Mouse (Mus musculus): ENCODE data around the gene Epn1. TPM values are rescaled to one million over a fixed set of nuclear protein-coding genes. Genes with fewer than 3 reads are reported as not detected.

The Epn1 gene
- polyA plus RNA-seq, 1 experiment from 2014 or later = 45.6 TPM

GRCm38 (mm10) chr7:5098769-5099168 is 18.7 kb downstream of the Epn1 start:
- H3K9ac ChIP-seq = no peak overlapping the region
- DNase-seq = no peak
- no peaks in the 10 kb centered on the region for H3K4me1 ChIP-seq (replicated peaks)
- no peak overlapping the region for H3K4me2 ChIP-seq
- H3K9me3 ChIP-seq (replicated peaks) = no peaks in the 10 kb centered on the region
- peaks cover 55% of the 10 kb centered on the region for H3K36me3 ChIP-seq
- ATAC-seq (ENCODE audit: low read depth) = no peak
- H3K27ac ChIP-seq = no peak overlapping the region
- H3K4me3 ChIP-seq (replicated peaks) = no peak overlapping the region
- no peaks in the 10 kb centered on the region for H3K27me3 ChIP-seq
- WGBS (ENCODE audit: insufficient replicate concordance) = 74% methylated on average over 5 of the region's 5 CpGs

GRCm38 (mm10) chr7:5099796-5100195 is 19.8 kb downstream of the Epn1 start:
- no peaks in the 10 kb centered on the region for H3K27me3 ChIP-seq
- DNase-seq (no peak), ATAC-seq (ENCODE audit: low read depth) (no peak)
- no peak overlapping the region for H3K27ac ChIP-seq
- no peaks in the 10 kb centered on the region for H3K9me3 ChIP-seq (replicated peaks)
- H3K4me1 ChIP-seq (replicated peaks) = no peaks in the 10 kb centered on the region
- H3K36me3 ChIP-seq = peaks cover 45% of the 10 kb centered on the region
- WGBS (ENCODE audit: insufficient replicate concordance) = 75% methylated on average over 3 of the region's 3 CpGs
- no peak overlapping the region for H3K4me3 ChIP-seq (replicated peaks)
- H3K9ac ChIP-seq = no peak overlapping the region
- H3K4me2 ChIP-seq = no peak overlapping the region

GRCm38 (mm10) chr7:5101066-5101663 is 21.1 kb downstream of the Epn1 start:
- no peaks in the 10 kb centered on the region for H3K9me3 ChIP-seq (replicated peaks)
- H3K27ac ChIP-seq = no peak overlapping the region
- no peak overlapping the region for H3K9ac ChIP-seq
- peak; percentile 48; the same call in 1 of the 2 replicates for ATAC-seq (ENCODE audit: low read depth)
- peaks cover 31% of the 10 kb centered on the region for H3K36me3 ChIP-seq
- no peak overlapping the region for H3K4me3 ChIP-seq (replicated peaks)
- H3K4me1 ChIP-seq (replicated peaks) = no peaks in the 10 kb centered on the region
- 32% methylated on average over 10 of the region's 10 CpGs for WGBS (ENCODE audit: insufficient replicate concordance)
- no peaks in the 10 kb centered on the region for H3K27me3 ChIP-seq
- DNase-seq = no peak
- H3K4me2 ChIP-seq = no peak overlapping the region

- Histone ChIP-seq H3K9me3 (replicated peaks) (no peaks in the 10 kb centered on the region), H3K4me3 (replicated peaks) (no peak overlapping the region), H3K9ac (no peak overlapping the region), H3K36me3 (peaks cover 17% of the 10 kb centered on the region), H3K4me2 (no peak overlapping the region), H3K27me3 (no peaks in the 10 kb centered on the region), H3K27ac (no peak overlapping the region), H3K4me1 (replicated peaks) (no peaks in the 10 kb centered on the region)
- ATAC-seq (ENCODE audit: low read depth) = no peak
- 66% methylated on average over 2 of the region's 2 CpGs for WGBS (ENCODE audit: insufficient replicate concordance)
- DNase-seq = no peak
Observed at GRCm38 (mm10) chr7:5102564-5102963, 22.5 kb downstream of the Epn1 start.

GRCm38 (mm10) chr7:5108272-5108671 is 28.2 kb downstream of the Epn1 start:
- Histone ChIP-seq H3K4me1 (replicated peaks) (no peaks in the 10 kb centered on the region), H3K36me3 (no peaks in the 10 kb centered on the region), H3K4me3 (replicated peaks) (no peak overlapping the region), H3K9ac (no peak overlapping the region), H3K4me2 (no peak overlapping the region), H3K27ac (no peak overlapping the region), H3K27me3 (no peaks in the 10 kb centered on the region), H3K9me3 (replicated peaks) (no peaks in the 10 kb centered on the region)
- no peak for ATAC-seq (ENCODE audit: low read depth)
- WGBS (ENCODE audit: insufficient replicate concordance) = 47% methylated on average over 4 of the region's 4 CpGs
- DNase-seq = no peak

- no peak overlapping the region for H3K27ac ChIP-seq
- H3K4me1 ChIP-seq (replicated peaks) = no peaks in the 10 kb centered on the region
- no peak for DNase-seq
- H3K27me3 ChIP-seq = no peaks in the 10 kb centered on the region
- H3K36me3 ChIP-seq = no peaks in the 10 kb centered on the region
- ATAC-seq (ENCODE audit: low read depth) = no peak
- H3K9me3 ChIP-seq (replicated peaks) = no peaks in the 10 kb centered on the region
- H3K4me3 ChIP-seq (replicated peaks) = no peak overlapping the region
- 78% methylated on average over 8 of the region's 8 CpGs for WGBS (ENCODE audit: insufficient replicate concordance)
- H3K4me2 ChIP-seq = no peak overlapping the region
- H3K9ac ChIP-seq = no peak overlapping the region
Observed at GRCm38 (mm10) chr7:5109301-5109700, 29.3 kb downstream of the Epn1 start.

- DNase-seq (no peak), ATAC-seq (ENCODE audit: low read depth) (no peak)
- no peaks in the 10 kb centered on the region for H3K36me3 ChIP-seq
- H3K27me3 ChIP-seq = no peaks in the 10 kb centered on the region
- no peak overlapping the region for H3K9ac ChIP-seq
- no peak overlapping the region for H3K4me2 ChIP-seq
- no peak overlapping the region for H3K27ac ChIP-seq
- H3K4me3 ChIP-seq (replicated peaks) = no peak overlapping the region
- 25% methylated on average over 3 of the region's 3 CpGs for WGBS (ENCODE audit: insufficient replicate concordance)
- H3K4me1 ChIP-seq (replicated peaks) = no peaks in the 10 kb centered on the region
- H3K9me3 ChIP-seq (replicated peaks) = no peaks in the 10 kb centered on the region
Observed at GRCm38 (mm10) chr7:5112701-5113100, 32.7 kb downstream of the Epn1 start.

- no peaks in the 10 kb centered on the region for H3K4me1 ChIP-seq (replicated peaks)
- 0 out of 2 replicates have a peak, but pooled peaks cover 5% of the 10 kb centered on the region for H3K27me3 ChIP-seq
- WGBS (ENCODE audit: insufficient replicate concordance) = 69% methylated on average over 3 of the region's 3 CpGs
- H3K36me3 ChIP-seq = no peaks in the 10 kb centered on the region
- no peaks in the 10 kb centered on the region for H3K9me3 ChIP-seq (replicated peaks)
- no peak within 1 kb of the TSS for H3K4me2 ChIP-seq
- DNase-seq = no peak
- ATAC-seq (ENCODE audit: low read depth) = no peak
- no peak within 1 kb of the TSS for H3K4me3 ChIP-seq (replicated peaks)
- no peak within 1 kb of the TSS for H3K9ac ChIP-seq
- H3K27ac ChIP-seq = no peak within 1 kb of the TSS
Observed at GRCm38 (mm10) chr7:5116850-5117249, 36.8 kb downstream of the Epn1 start, which contains the start of gene Rfpl4. TSS of gene Rfpl4 (minus strand) at chr7:5116950.

- Histone ChIP-seq H3K4me3 (replicated peaks) (no peak overlapping the region), H3K27ac (no peak overlapping the region), H3K9ac (no peak overlapping the region), H3K4me2 (peak overlapping the region; percentile 61), H3K27me3 (0 out of 2 replicates have a peak, but pooled peaks cover 5% of the 10 kb centered on the region), H3K36me3 (no peaks in the 10 kb centered on the region), H3K9me3 (replicated peaks) (no peaks in the 10 kb centered on the region), H3K4me1 (replicated peaks) (peaks cover 8% of the 10 kb centered on the region; the same call in 1 of the 2 replicates)
- DNase-seq (no peak), ATAC-seq (ENCODE audit: low read depth) (no peak)
- WGBS (ENCODE audit: insufficient replicate concordance) = 67% methylated on average over 8 of the region's 8 CpGs
Observed at GRCm38 (mm10) chr7:5125078-5125477, 45.0 kb downstream of the Epn1 start.

GRCm38 (mm10) chr7:5125549-5126406 is 45.7 kb downstream of the Epn1 start, which contains the start of gene Rasl2-9:
TSS of gene Rasl2-9 (minus strand) at chr7:5125950.
- 13% methylated on average over 42 of the region's 42 CpGs for WGBS (ENCODE audit: insufficient replicate concordance)
- Histone ChIP-seq H3K4me2 (peak within 1 kb of the TSS; percentile 61), H3K4me3 (replicated peaks) (peak within 1 kb of the TSS; percentile 44), H3K36me3 (no peaks in the 10 kb centered on the region), H3K9ac (peak within 1 kb of the TSS; percentile 46), H3K4me1 (replicated peaks) (peaks cover 8% of the 10 kb centered on the region; the same call in 1 of the 2 replicates), H3K27ac (no peak within 1 kb of the TSS), H3K9me3 (replicated peaks) (no peaks in the 10 kb centered on the region), H3K27me3 (0 out of 2 replicates have a peak, but pooled peaks cover 5% of the 10 kb centered on the region)
- peak; percentile 53 for DNase-seq
- ATAC-seq (ENCODE audit: low read depth) = peak; percentile 82

All from liver, embryonic 13.5 days (tissue).